Mouse (Mus musculus) ES-E14 (cell line): ENCODE measurements around the gene Med11. TPM values are rescaled to one million over a fixed set of nuclear protein-coding genes. Genes with fewer than 3 reads are reported as not detected.

Source experiments
- DNase-seq: peaks from one replicate; pipeline ENCODE4 v3.0.0-alpha.2; 2013; ENCODE audit warnings: low read depth, low spot score
- H3K27ac ChIP-seq: 2 replicates; pipeline ENCODE4 v1.5.1; 2012; ENCODE audit warnings: low read depth, mild to moderate bottlenecking, low read length, moderate library complexity, mixed read lengths; ENCODE audit not compliant: poor library complexity, insufficient read depth, severe bottlenecking
- H3K36me3 ChIP-seq: 2 replicates; pipeline ENCODE4 v1.6.1; 2012; ENCODE audit warnings: mild to moderate bottlenecking, low read length, moderate library complexity, mixed read lengths; ENCODE audit not compliant: control insufficient read depth, poor library complexity, insufficient read depth, severe bottlenecking
- H3K4me1 ChIP-seq, 2 experiments: fragments of 150-350 bp in 1 of 2; sonication (generic) in 1 of 2; 2 replicates each; pipeline ENCODE4 v1.6.1; 2012; ENCODE audit warnings: low read length in 2 of 2, mild to moderate bottlenecking in 1 of 2, mixed read lengths in 1 of 2; ENCODE audit not compliant: control insufficient read depth in 2 of 2, insufficient read depth in 2 of 2, poor library complexity in 1 of 2
- H3K4me3 ChIP-seq, 2 experiments: fragments of 150-350 bp in 1 of 2; sonication (generic) in 1 of 2; 2 replicates each; pipeline ENCODE4 v1.5.1; 2012; ENCODE audit warnings: low read length in 2 of 2, low read depth in 1 of 2, mild to moderate bottlenecking in 1 of 2, mixed read lengths in 1 of 2; ENCODE audit not compliant: insufficient read depth in 1 of 2, poor library complexity in 1 of 2, severe bottlenecking in 1 of 2
- H3K9ac ChIP-seq: 2 replicates; pipeline ENCODE4 v1.6.1; 2012; ENCODE audit warnings: low read depth, mild to moderate bottlenecking, low read length, mixed read lengths; ENCODE audit not compliant: poor library complexity, insufficient read depth, severe bottlenecking
- H3K9me3 ChIP-seq: fragments of 150-350 bp; sonication (generic); 2 replicates; pipeline ENCODE4 v1.6.1; 2012; ENCODE audit warnings: low read depth, mild to moderate bottlenecking, low read length; ENCODE audit not compliant: control insufficient read depth, insufficient read depth
- CHD2 ChIP-seq: IDR thresholded peaks from 2 replicates; pipeline ENCODE4 v1.6.1; 2014; ENCODE audit warnings: mild to moderate bottlenecking, low read depth, low read length, inconsistent platforms
- HCFC1 ChIP-seq: IDR thresholded peaks from 2 replicates; pipeline ENCODE4 v1.6.1; 2012; ENCODE audit warnings: low read length, inconsistent platforms, borderline replicate concordance; ENCODE audit not compliant: insufficient read depth
- MAFK ChIP-seq: IDR thresholded peaks from 2 replicates; pipeline ENCODE4 v1.6.1; 2014; ENCODE audit warnings: mild to moderate bottlenecking, low read depth, low read length, inconsistent platforms; ENCODE audit not compliant: insufficient read depth
- ZC3H11A ChIP-seq: IDR thresholded peaks from 2 replicates; pipeline ENCODE4 v1.6.1; 2012; ENCODE audit warnings: low read depth, mild to moderate bottlenecking, inconsistent platforms, low read length, borderline replicate concordance
- ZNF384 ChIP-seq: IDR thresholded peaks from 2 replicates; pipeline ENCODE4 v1.6.1; 2012; ENCODE audit warnings: low read depth, low read length, inconsistent platforms
- in situ Hi-C, 2 experiments: fragments of 600-800 bp; cut with MboI; formaldehyde crosslinking; loops; one replicate each; pipeline ENCODE4 v1.15.1; 2025; ENCODE audit warnings: low sequenced_read_pairs in 2 of 2, inconsistent platforms in 1 of 2; ENCODE audit not compliant: unreplicated experiment in 2 of 2
- total RNA-seq: library from RNA; depleted of rRNA; stranded (reverse); fragments of 300-350 nt; gene quantifications from 2 replicates; pipeline ENCODE4 v1.2.3, GENCODE M21; 2012

Gene Med11
- total RNA-seq, 1 experiment, result 31.2 TPM

DNA sequence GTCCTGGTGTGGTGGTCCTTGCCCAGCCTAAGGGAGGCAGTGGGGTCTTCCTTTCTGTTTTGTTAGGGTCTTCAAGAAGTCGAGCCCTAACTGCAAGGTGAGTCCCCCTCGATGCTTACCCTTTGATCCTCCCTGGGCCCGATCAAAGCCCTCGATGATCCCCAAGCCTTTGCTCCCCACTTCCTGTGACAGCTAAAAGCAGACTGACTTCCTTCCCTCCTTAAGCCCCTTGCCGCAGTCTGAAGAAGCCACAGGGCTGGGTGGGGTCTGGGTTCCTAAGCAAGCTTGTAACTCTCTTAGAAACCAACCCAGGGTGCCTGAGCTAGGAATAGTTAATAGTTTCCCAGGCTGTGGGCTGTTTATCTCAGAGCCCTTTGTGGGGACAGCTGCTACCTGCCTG lies 16.2 kb upstream of the Med11 start:
- H3K4me3 ChIP-seq, result no peak overlapping the region
- H3K36me3 ChIP-seq, result peaks cover 38% of the 10 kb centered on the region
- H3K9me3 ChIP-seq, result no peaks in the 10 kb centered on the region
- H3K9ac ChIP-seq, result no peak overlapping the region
- H3K27ac ChIP-seq, result no peak overlapping the region
- no peak for TF ChIP-seq CHD2
- no peak for TF ChIP-seq ZC3H11A
- no peak for TF ChIP-seq ZNF384
- TF ChIP-seq HCFC1, result no peak
- TF ChIP-seq MAFK, result no peak
- in situ Hi-C loops, result no loop called here
- DNase-seq, result no peak
- H3K4me1 ChIP-seq, result peaks cover 2 to 13% of the 10 kb centered on the region in 2 experiments; a peak in 2 of 4 replicates

DNA sequence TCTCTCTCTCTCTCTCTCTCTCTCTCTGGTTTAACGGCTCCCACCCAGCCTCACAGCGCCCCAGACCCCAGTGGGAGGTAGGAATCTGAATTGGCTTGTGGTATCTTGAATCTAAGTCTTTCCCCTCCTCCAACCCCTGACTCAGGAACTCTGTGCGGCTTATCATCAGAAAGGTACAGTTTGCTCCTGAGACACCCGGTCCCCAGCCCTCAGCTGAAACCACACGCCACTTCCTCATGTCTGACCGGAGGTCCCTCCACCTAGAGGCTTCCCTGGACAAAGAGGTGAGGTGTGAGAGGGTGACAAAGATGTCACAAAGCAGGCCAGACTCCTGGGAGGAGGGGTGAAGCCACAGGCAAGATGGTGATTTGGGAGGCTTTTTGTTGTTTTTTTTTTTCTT lies 14.3 kb upstream of the Med11 start:
- Histone ChIP-seq H3K4me3 (no peak overlapping the region), H3K36me3 (peaks cover 46% of the 10 kb centered on the region)
- DNase-seq, result no peak

DNA sequence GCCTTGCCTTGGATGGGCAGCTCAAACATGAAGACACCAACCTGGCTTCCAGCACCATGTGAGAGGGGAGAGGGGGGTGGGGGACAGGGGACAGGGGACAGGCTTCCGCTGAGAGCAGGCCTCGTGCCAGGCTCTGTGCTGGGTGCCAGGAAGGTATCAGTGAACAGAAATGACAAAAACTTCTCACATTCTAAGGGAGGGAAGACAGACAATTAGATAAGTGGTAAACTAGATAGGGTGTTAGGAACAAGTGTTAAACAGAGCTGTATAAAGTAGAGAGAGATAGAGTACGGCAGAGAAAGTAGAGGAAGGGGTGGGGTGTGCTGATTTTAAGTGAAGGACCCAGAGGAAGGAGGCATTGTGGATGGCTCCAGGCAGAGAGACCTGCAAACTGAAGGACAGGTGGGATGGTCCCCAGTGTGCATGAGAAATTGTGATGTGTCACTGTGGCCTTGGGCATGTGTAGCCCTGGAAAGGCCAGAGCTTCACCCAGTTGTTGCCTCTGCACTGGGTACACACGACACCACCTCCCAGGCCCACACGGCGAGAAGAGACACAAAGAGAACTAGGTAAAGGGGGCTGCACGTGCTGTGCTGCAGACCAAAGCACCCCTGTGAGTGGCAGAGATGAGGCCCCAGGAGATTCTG lies 12.9 kb upstream of the Med11 start:
- Histone ChIP-seq H3K9ac (no peak overlapping the region), H3K27ac (no peak overlapping the region), H3K36me3 (peaks cover 46% of the 10 kb centered on the region), H3K4me3 (no peak overlapping the region), H3K4me1 (peaks cover 0 to 3% of the 10 kb centered on the region in 2 experiments; a peak in 1 of 4 replicates), H3K9me3 (no peaks in the 10 kb centered on the region)
- in situ Hi-C loops, result no loop called here
- TF ChIP-seq HCFC1, result no peak
- no peak for TF ChIP-seq ZNF384
- TF ChIP-seq CHD2, result no peak
- no peak for TF ChIP-seq MAFK
- TF ChIP-seq ZC3H11A, result no peak
- no peak for DNase-seq

More for the DNA sequence above, 14.3 kb upstream of the Med11 start:
- H3K27ac ChIP-seq, result no peak overlapping the region
- in situ Hi-C loops, result no loop called here
- TF ChIP-seq ZC3H11A, result no peak
- TF ChIP-seq CHD2, result no peak
- TF ChIP-seq ZNF384, result no peak
- no peak for TF ChIP-seq MAFK
- no peak for TF ChIP-seq HCFC1
- H3K4me1 ChIP-seq, result peaks cover 2 to 10% of the 10 kb centered on the region in 2 experiments; a peak in 2 of 4 replicates
- H3K9me3 ChIP-seq, result no peaks in the 10 kb centered on the region
- H3K9ac ChIP-seq, result no peak overlapping the region

DNA sequence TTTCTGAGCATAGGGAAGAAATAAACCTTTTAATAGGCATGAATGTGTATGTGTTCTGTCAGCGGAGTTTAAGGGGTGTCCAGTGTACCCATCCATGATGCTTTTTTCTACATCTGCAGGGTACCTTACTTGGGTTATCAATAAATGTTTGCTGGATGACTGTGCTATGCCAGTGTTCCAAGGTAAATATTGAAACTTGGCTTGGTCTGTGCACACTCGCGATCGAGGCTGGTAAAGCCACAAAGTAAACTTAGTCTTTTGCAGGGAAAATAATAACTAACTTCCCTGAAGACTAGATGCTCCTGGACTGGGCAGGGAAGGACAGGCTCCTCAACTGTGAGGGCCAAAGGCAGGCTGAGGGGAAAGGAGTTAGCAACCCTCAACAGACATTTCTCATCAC lies 11.1 kb upstream of the Med11 start:
- H3K9me3 ChIP-seq, result no peaks in the 10 kb centered on the region
- no peaks in the 10 kb centered on the region; a peak in 1 of 4 replicates for H3K4me1 ChIP-seq
- no peak overlapping the region for H3K9ac ChIP-seq
- TF ChIP-seq HCFC1, result no peak
- TF ChIP-seq ZNF384, result no peak
- H3K4me3 ChIP-seq, result no peak overlapping the region
- in situ Hi-C loops, result no loop called here
- peaks cover 46% of the 10 kb centered on the region for H3K36me3 ChIP-seq
- DNase-seq, result no peak
- H3K27ac ChIP-seq, result no peak overlapping the region

DNA sequence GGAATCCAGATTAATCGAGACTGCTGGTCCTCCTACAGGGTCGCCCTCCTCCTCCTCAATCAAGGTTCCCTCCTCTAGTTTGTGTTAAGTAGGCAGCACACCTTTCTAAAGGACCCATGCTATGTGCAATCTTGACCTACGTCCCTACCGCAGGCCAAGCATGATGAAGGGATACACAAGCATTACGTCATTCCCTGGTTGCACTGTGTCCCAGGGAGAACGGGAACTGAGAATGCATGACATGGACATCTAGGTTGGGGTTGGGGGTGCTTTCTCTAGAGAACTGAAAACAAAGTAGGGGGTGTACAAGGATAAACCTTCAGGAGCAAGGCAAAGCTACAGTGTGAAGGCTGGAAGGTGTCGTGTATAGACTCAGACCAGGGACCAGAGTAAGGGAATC lies 9.8 kb upstream of the Med11 start:
- TF ChIP-seq MAFK (no peak), HCFC1 (no peak), CHD2 (no peak), ZNF384 (no peak), ZC3H11A (no peak)
- Histone ChIP-seq H3K4me3 (no peak overlapping the region), H3K27ac (no peak overlapping the region), H3K4me1 (no peaks in the 10 kb centered on the region; a peak in 1 of 4 replicates), H3K9ac (no peak overlapping the region), H3K9me3 (no peaks in the 10 kb centered on the region), H3K36me3 (peaks cover 36% of the 10 kb centered on the region)
- no peak for DNase-seq
- in situ Hi-C loops, result no loop called here
